Mouse (Mus musculus): ENCODE measurements around the gene Ube4a.

DNA sequence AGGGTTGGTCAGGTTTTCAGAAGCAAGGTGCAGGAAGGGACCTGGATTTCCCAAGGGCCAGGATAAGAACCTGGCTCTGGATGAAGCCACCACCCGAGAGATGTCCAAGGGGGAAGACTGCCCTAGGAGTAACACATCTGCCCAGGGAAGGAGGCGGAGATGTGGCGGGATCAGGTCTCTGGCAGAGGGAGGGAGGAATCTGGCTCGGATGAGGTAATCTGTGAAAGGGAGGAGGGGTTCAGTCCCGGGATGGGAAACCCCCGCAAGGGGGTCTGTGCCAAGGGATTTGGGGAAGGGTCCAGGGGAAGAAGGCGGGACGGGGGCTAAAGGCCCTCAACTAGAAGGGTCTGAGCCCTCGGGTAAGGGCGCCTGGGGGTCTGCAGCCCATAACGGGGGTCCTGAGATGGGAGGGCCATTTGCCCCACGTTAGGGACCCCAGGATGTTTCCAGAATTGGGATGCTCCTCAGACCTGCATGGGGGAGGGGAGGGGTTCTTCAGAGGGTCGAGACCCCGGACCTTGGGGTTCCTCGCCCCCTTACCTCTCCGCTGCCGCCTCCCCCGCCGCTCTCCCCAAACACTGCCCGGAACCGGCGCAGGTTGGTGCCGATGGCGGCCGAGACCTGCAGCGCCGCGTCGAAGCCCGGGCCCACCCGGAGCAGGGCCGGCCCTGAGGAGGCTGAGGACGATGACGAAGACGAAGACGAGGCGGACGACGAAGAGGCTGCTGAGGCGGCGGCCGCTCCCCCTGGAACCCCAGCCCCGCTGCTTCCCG is 84.9 kb downstream of the Ube4a start:
- TF ChIP-seq GATA1 (IDR thresholded peaks at IDR 0.05; ENCODE audit: borderline replicate concordance, low read length) (no peak), TAL1 (conservative IDR thresholded peaks at IDR 0.05; ENCODE audit: low read depth, low read length) (no peak), CTCF (IDR thresholded peaks at IDR 0.05; ENCODE audit: low read depth, low read length) (no peak)

Data from G1E (cell line).